Mouse (Mus musculus): ENCODE measurements around the gene Olfr1440. TPM values are rescaled to one million over a fixed set of nuclear protein-coding genes. Genes with fewer than 3 reads are reported as not detected.

Olfr1440 gene
- polyA plus RNA-seq, 1 experiment from 2014 or later, result not detected

DNA sequence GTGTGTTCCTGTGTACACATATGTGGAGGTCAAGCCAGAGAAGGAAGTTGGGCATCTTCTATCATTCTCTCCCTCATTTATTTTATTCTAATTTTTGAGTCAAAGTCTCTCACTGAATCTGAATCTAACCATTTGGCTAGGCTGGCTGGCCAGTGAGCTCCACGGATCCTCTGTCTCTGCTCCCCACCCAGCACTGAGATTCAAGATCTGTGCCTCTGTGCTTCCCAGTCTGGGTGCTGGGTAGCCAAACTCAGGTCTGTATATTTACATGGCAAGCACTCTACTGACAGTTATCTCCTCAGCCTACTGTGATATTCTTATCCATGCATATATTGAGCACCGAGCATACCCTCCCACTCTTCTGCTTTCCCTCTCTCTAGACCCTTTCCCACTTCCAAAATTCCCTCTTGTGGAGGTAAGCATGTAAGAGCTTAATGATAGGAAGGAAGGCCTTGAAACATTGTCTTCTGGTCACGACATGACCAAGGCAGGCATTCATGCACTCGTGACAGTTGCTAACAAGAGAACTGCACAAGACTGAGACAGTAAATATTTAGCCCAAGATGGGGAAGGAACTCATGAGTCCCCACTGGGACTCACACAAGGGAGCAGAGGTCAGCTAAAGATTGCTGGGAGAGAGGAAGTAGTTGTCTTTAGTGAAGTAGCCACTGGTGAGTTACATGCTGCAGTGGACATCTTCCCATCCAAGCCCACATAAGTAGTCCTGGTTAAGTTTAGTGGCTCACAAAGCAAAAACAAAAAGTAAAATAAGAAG lies 48.9 kb downstream of the Olfr1440 start:
- no peaks in the 10 kb centered on the region for H3K27me3 ChIP-seq
- no peak overlapping the region for H3K27ac ChIP-seq
- no peak overlapping the region for H3K4me2 ChIP-seq
- no peak overlapping the region for H3K4me3 ChIP-seq
- H3K36me3 ChIP-seq, result no peaks in the 10 kb centered on the region
- H3K9me3 ChIP-seq, result no peaks in the 10 kb centered on the region
- no peaks in the 10 kb centered on the region for H3K4me1 ChIP-seq
- no peak overlapping the region for H3K9ac ChIP-seq
- ATAC-seq (ENCODE audit: borderline replicate concordance, extremely low read depth, low FRiP score, low TSS enrichment), result no peak
- 60% methylated on average over 4 of the region's 4 CpGs for WGBS

DNA sequence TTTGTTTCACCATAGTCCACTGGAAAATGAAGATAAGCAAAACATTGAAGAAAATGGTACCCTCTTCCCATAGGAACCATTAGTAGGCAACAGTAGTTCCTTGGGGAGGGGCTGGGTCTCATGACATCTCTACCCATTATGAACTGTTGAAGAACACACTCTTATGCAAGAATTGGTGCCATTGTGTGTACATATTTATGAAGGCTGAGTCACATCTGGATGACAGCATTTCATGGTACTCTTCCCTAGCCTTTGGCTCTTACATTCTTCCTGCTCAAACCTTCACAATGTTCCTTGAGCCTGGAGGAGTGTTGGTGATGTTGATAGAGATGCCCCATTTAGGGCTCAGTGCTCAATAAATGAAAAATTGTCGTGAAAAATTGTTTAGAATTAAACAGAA lies 52.5 kb downstream of the Olfr1440 start:
- WGBS, result 55% methylated on average over 1 of the region's 1 CpGs
- Histone ChIP-seq H3K9ac (no peak overlapping the region), H3K4me3 (no peak overlapping the region), H3K27ac (no peak overlapping the region), H3K36me3 (no peaks in the 10 kb centered on the region), H3K27me3 (no peaks in the 10 kb centered on the region), H3K4me1 (no peaks in the 10 kb centered on the region), H3K9me3 (no peaks in the 10 kb centered on the region), H3K4me2 (no peak overlapping the region)
- no peak for ATAC-seq (ENCODE audit: borderline replicate concordance, extremely low read depth, low FRiP score, low TSS enrichment)

DNA sequence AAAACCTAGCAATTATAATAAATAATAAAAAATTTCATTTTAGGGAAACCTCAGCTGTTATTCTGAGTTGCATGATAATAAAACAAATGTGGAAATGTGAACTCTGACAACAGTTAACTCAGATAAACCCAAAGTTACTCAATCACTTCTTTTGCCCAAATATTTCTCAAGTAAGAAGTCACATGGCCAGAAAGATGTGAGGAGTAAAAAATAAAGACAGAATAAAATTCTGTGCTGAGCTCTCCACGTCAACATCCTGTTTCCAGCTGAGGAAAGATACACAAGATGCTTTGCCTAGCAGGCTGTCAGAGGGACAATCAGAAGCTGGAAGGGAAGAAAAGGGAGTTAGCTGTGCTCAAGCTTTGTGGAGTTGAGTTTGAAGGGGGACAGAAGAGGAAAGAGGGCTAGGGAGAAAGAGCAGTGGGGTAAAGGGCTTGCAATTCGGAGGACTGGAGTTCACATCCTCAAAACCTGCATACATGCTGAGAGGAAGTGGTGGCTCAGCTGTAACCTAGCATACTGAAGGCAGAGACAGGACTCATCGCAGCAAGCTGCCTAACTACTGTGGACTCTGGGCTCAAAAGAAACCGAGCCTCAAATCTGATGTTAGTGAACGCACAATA lies 53.1 kb downstream of the Olfr1440 start:
- H3K9ac ChIP-seq, result no peak overlapping the region
- no peaks in the 10 kb centered on the region for H3K9me3 ChIP-seq
- no peaks in the 10 kb centered on the region for H3K27me3 ChIP-seq
- H3K4me1 ChIP-seq, result no peaks in the 10 kb centered on the region
- no peaks in the 10 kb centered on the region for H3K36me3 ChIP-seq
- no peak for ATAC-seq (ENCODE audit: borderline replicate concordance, extremely low read depth, low FRiP score, low TSS enrichment)
- H3K4me2 ChIP-seq, result no peak overlapping the region
- 56% methylated on average over 5 of the region's 5 CpGs for WGBS
- no peak overlapping the region for H3K27ac ChIP-seq
- H3K4me3 ChIP-seq, result no peak overlapping the region

DNA sequence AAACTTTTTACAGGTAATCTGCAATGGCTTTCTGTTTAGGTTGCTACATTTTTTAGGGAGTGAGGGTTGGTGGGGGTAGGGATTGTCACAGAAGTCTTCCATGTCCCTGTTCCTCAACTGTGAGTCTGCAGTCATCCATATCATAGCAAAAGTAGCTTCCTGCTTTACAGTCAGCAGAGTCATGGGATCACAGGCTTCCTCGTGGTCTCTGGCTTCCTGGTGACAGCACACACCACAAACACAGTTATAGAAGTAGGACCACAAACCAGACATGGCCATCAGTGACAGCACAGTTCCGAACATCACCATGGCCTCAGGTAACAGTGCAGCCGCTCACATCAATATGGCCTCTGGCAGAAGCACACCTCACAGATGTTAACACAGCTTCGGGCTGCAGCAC lies 55.5 kb downstream of the Olfr1440 start:
- 75% methylated on average over 4 of the region's 4 CpGs for WGBS

DNA sequence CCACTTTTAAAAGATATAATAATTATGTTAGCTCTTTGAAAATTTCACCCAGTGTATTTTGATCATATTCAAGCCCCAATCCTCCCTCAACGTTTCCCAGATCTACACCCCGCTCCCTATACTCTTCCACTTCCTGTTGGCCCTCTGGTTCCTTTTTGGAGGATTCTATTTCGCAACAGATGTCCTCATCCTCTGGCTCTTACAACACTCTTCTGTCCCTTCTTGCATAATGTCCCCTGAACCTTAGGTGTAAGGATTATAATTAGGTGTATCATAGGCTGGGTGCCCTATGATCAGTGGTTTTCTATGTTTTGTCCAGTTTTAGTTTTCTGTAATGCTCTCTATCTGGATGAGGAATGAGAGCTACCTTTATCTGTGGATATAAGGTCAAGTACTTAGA lies 57.9 kb downstream of the Olfr1440 start:
- H3K4me2 ChIP-seq, result no peak overlapping the region
- no peak for ATAC-seq (ENCODE audit: borderline replicate concordance, extremely low read depth, low FRiP score, low TSS enrichment)
- H3K27me3 ChIP-seq, result no peaks in the 10 kb centered on the region
- H3K4me1 ChIP-seq, result no peaks in the 10 kb centered on the region
- WGBS, result 67% methylated on average over 3 of the region's 3 CpGs
- no peak overlapping the region for H3K27ac ChIP-seq
- H3K9me3 ChIP-seq, result no peaks in the 10 kb centered on the region
- no peak overlapping the region for H3K9ac ChIP-seq
- H3K4me3 ChIP-seq, result no peak overlapping the region
- H3K36me3 ChIP-seq, result no peaks in the 10 kb centered on the region

More for the DNA sequence above, 55.5 kb downstream of the Olfr1440 start:
- Histone ChIP-seq H3K9me3 (no peaks in the 10 kb centered on the region), H3K4me3 (no peak overlapping the region), H3K4me1 (no peaks in the 10 kb centered on the region), H3K27me3 (no peaks in the 10 kb centered on the region), H3K27ac (no peak overlapping the region), H3K9ac (no peak overlapping the region), H3K4me2 (no peak overlapping the region), H3K36me3 (no peaks in the 10 kb centered on the region)
- ATAC-seq (ENCODE audit: borderline replicate concordance, extremely low read depth, low FRiP score, low TSS enrichment), result no peak

Other genes starting within 250 kb of the Olfr1440 start
- gene Olfr1555-ps1, start 217.2 kb upstream of the Olfr1440 start, polyA plus RNA-seq (2015; fragmentation: Nextera tagmentation; extraction: Ambion mirVana), result not detected in 2 replicates
- not detected in 2 replicates for gene Olfr1431, start 186.6 kb upstream of the Olfr1440 start, polyA plus RNA-seq (2015; fragmentation: Nextera tagmentation; extraction: Ambion mirVana)
- not detected in 2 replicates for gene Olfr1432, start 154.7 kb upstream of the Olfr1440 start, polyA plus RNA-seq (2015; fragmentation: Nextera tagmentation; extraction: Ambion mirVana)
- gene Olfr262, start 145.6 kb upstream of the Olfr1440 start, polyA plus RNA-seq (2015; fragmentation: Nextera tagmentation; extraction: Ambion mirVana), result not detected in 2 replicates
- gene Olfr235, start 126.2 kb upstream of the Olfr1440 start, polyA plus RNA-seq (2015; fragmentation: Nextera tagmentation; extraction: Ambion mirVana), result not detected in 2 replicates
- not detected in 2 replicates for gene Olfr1434, start 107.4 kb upstream of the Olfr1440 start, polyA plus RNA-seq (2015; fragmentation: Nextera tagmentation; extraction: Ambion mirVana)
- gene Olfr1436, start 88.1 kb upstream of the Olfr1440 start, polyA plus RNA-seq (2015; fragmentation: Nextera tagmentation; extraction: Ambion mirVana), result not detected in 2 replicates
- gene Olfr1437, start 62.2 kb upstream of the Olfr1440 start, polyA plus RNA-seq (2015; fragmentation: Nextera tagmentation; extraction: Ambion mirVana), result not detected in 2 replicates
- not detected in 2 replicates for gene Olfr1438-ps1, start 51.4 kb upstream of the Olfr1440 start, polyA plus RNA-seq (2015; fragmentation: Nextera tagmentation; extraction: Ambion mirVana)
- gene Olfr1441, start 30.2 kb downstream of the Olfr1440 start, polyA plus RNA-seq (2015; fragmentation: Nextera tagmentation; extraction: Ambion mirVana), result not detected in 2 replicates
- not detected in 2 replicates for gene Pfpl, start 40.6 kb downstream of the Olfr1440 start, polyA plus RNA-seq (2015; fragmentation: Nextera tagmentation; extraction: Ambion mirVana)
- 0.67 and 1.0 TPM in 2 replicates for gene Mpeg1, start 73.5 kb downstream of the Olfr1440 start, polyA plus RNA-seq (2015; fragmentation: Nextera tagmentation; extraction: Ambion mirVana)
- gene Dtx4, start 114.2 kb downstream of the Olfr1440 start, polyA plus RNA-seq (2015; fragmentation: Nextera tagmentation; extraction: Ambion mirVana), result 16.1 and 16.5 TPM in 2 replicates
- 32.0 TPM in 2 replicates for gene Fam111a, start 158.5 kb downstream of the Olfr1440 start, polyA plus RNA-seq (2015; fragmentation: Nextera tagmentation; extraction: Ambion mirVana)
- gene Gm4952, start 212.7 kb downstream of the Olfr1440 start, polyA plus RNA-seq (2015; fragmentation: Nextera tagmentation; extraction: Ambion mirVana), result 0.12 TPM in 1 of 2 replicates, not detected in the other
- gene Glyat, start 246.0 kb downstream of the Olfr1440 start, polyA plus RNA-seq (2015; fragmentation: Nextera tagmentation; extraction: Ambion mirVana), result not detected in 2 replicates

Measured in lung, embryonic 15.5 days (tissue).